Mouse (Mus musculus): Measurements from ENCODE around the gene Zfp866. TPM values are rescaled to one million over a fixed set of nuclear protein-coding genes. Genes with fewer than 3 reads are reported as not detected.

Zfp866 gene
- polyA plus RNA-seq (2012; ENCODE audit: low replicate concordance), result 1.6 and 4.7 TPM in 2 replicates

GRCm38 (mm10) chr8:69790773-69791367 lies at the start of gene Zfp866, which contains the start of gene Atp13a1:
Zfp866 (minus strand) TSS chr8:69791178.
Atp13a1 (plus strand) TSS chr8:69791163.

GRCm38 (mm10) chr8:69832298-69832853 lies 41.4 kb upstream of the Zfp866 start, which contains the start of gene Pbx4:
Pbx4 (plus strand) TSS chr8:69832491.

DNA sequence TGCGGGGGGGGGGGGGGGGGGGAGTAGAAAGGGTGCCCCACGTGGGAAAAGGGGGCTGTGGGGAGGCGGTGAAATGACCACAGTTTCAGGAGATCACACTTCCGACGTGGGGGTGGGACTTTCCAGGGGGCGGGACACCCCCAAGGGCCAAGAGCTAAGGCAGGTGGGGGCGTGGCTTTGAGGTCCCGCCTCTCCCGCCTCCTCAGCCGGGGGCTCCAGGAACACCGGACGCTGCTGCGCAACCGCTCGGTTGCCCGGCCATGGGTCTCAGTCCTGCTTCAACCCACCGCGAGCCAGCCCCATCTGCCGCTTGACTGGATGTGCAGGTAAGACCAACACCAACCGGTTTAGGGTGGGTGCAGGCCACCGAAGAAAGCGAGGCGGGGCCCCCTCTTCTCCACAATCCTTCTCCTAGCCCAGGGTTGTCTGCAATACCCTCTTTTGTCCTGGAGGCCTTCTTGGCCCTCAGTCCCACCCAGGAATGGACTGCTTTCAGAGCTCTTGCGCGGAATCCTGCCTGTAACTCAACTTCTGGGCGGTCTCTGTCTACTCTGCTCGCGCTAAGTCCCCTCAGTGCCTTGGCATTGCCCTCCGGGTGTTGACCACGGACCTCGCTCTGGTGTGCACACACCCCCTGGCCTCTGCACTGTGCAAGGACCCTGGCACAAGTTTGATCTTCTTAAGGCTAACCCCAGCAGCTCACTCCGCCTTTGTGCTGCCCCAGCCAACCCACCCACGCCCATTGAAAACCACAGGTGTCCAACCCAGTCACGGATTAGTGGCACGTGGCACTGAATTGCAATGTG lies 31.6 kb upstream of the Zfp866 start, which contains the start of gene Lpar2:
Gene Lpar2, plus strand, starts transcription at position 44 of the 806 bp plus-strand sequence.

DNA sequence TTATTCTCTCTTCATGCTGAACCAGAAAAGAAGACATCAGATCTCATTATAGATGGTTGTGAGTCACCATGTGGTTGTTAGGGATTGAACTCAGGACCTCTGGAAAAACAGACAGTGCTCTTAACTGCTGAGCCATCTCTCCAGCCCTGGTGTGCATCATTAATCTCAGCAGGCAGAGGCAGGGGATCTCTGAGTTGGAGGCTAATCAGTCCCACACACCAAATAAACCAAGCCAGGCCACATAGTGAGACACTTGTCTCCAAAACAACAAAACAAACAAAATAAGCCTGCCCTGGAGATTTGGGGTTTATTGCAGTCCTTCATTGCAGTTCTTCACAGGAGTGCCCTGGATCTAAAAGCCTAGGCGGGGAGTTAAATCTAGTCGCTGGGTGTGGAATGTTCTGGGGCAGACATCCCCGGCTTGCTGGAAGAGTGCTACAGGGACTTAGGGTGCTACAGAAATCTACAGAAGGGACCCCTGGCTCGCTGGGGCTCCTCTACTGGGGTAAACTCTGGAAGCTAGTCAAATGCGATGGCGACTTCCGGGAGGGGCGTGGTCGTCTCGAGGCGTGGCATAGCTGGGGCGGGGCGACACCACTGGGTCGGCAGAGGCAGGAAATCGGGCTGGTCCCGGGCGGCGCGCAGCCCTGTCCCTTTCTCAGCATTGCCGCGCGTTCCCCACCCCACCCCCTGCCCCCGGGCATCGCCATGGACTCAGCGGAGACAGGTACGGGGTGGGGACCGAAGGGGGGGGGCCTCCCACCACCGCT lies 17.3 kb upstream of the Zfp866 start, which contains the start of gene Gmip:
Gene Gmip, plus strand, starts transcription at position 586 of the 770 bp plus-strand sequence.

GRCm38 (mm10) chr8:69774503-69775148 lies 16.4 kb downstream of the Zfp866 start, which contains the start of gene Gm20422:
Gm20422 (minus strand) TSS chr8:69774886.

DNA sequence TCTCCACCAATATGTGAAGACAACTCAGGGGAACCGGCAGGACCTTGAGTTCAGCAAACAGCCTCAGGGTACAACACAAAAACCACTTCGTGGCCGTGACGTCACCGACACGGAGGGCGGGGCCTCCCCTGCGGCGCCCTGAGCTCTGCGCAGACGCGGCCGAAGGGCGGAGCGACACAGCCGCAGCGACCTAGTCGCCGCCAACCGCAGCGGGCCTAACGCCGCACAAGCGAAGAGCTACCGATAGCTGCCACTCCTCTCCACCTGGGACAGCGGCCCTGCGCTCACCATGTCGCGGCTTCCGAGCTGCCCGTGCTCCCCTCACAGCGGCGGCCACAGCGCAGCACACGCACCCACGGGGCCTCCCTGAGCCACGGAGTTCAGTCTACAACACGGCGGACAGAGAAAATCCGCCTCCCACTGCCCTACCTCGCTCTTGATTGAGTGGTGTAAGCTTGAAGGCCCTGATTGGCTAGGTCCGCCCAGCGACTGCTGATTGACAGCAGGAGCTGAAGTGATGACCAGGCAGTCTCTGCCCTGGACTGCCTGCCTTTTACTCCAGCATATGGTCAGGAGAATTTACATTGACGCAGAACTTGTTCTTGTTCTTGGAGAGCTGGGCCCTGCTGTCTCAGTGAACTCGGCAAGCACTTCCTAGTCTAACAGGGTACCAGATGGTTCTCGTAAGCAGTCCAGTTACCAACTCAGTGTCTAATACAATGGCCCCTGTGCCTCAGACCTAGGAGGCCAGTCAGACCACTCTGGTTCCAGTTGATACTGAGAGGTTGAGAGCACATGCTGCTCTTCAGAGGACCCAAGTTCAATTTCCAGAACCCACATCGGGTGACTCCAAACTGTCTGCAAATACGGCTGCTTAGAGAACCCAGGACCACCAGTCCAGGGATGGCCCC lies 41.2 kb downstream of the Zfp866 start, which contains the start of gene Zfp963:
Gene Zfp963, minus strand, starts transcription at position 427 of the 911 bp plus-strand sequence.

Other genes with a start within 250 kb of the Zfp866 start
- gene Zfp868, start 165.6 kb downstream of the Zfp866 start, polyA plus RNA-seq (2012; ENCODE audit: low replicate concordance), result 1.5 and 4.2 TPM in 2 replicates
- gene Zfp964, start 136.7 kb downstream of the Zfp866 start, polyA plus RNA-seq (2012; ENCODE audit: low replicate concordance), result 0.27 TPM in 2 replicates
- 2.3 and 3.5 TPM in 2 replicates for gene Zfp869, start 80.5 kb downstream of the Zfp866 start, polyA plus RNA-seq (2012; ENCODE audit: low replicate concordance)
- 1.7 and 3.7 TPM in 2 replicates for gene Zfp963, start 41.2 kb downstream of the Zfp866 start, polyA plus RNA-seq (2012; ENCODE audit: low replicate concordance)
- gene Gm20422, start 16.3 kb downstream of the Zfp866 start, polyA plus RNA-seq (2012; ENCODE audit: low replicate concordance), result 2.1 TPM in 1 of 2 replicates, not detected in the other
- 50.8 and 66.2 TPM in 2 replicates for gene Atp13a1, start within 50 bp of the Zfp866 start, polyA plus RNA-seq (2012; ENCODE audit: low replicate concordance)
- 177 and 206 TPM in 2 replicates for gene Gmip, start 17.5 kb upstream of the Zfp866 start, polyA plus RNA-seq (2012; ENCODE audit: low replicate concordance)
- 0.81 and 0.94 TPM in 2 replicates for gene Lpar2, start 31.3 kb upstream of the Zfp866 start, polyA plus RNA-seq (2012; ENCODE audit: low replicate concordance)
- 2.1 TPM in 2 replicates for gene Pbx4, start 41.3 kb upstream of the Zfp866 start, polyA plus RNA-seq (2012; ENCODE audit: low replicate concordance)
- 0.24 and 0.53 TPM in 2 replicates for gene Cilp2, start 96.5 kb upstream of the Zfp866 start, polyA plus RNA-seq (2012; ENCODE audit: low replicate concordance)
- gene Tssk6, start 111.0 kb upstream of the Zfp866 start, polyA plus RNA-seq (2012; ENCODE audit: low replicate concordance), result 1.00 and 2.1 TPM in 2 replicates
- gene Ndufa13, start 111.4 kb upstream of the Zfp866 start, polyA plus RNA-seq (2012; ENCODE audit: low replicate concordance), result 95.4 and 115 TPM in 2 replicates
- gene Yjefn3, start 111.5 kb upstream of the Zfp866 start, polyA plus RNA-seq (2012; ENCODE audit: low replicate concordance), result 0.81 and 2.5 TPM in 2 replicates
- 54.9 and 107 TPM in 2 replicates for gene Gatad2a, start 205.2 kb upstream of the Zfp866 start, polyA plus RNA-seq (2012; ENCODE audit: low replicate concordance)